Mouse (Mus musculus) embryonic facial prominence, embryonic 14.5 days (tissue): ENCODE results near the gene Cntnap2. TPM values are rescaled to one million over a fixed set of nuclear protein-coding genes. Genes with fewer than 3 reads are reported as not detected.
A peak's percentile ranks its signal among the peaks of the same experiment; 100 is the strongest.

Source experiments
- ATAC-seq: fragments of 200-750 bp; cut with Nextera tagmentation; 2 replicates; pipeline ENCODE4 v1.8.0; 2017; ENCODE audit warnings: low read depth, moderate number of reproducible peaks, moderate TSS enrichment
- DNase-seq: peaks from one replicate; pipeline ENCODE4 v3.0.0-alpha.2; 2015; ENCODE audit warnings: low spot score
- H3K27ac ChIP-seq: fragments of 300-500 bp; sonication (generic); replicated peaks from 2 replicates; pipeline ENCODE4 v1.5.1; 2014; ENCODE audit warnings: low read depth, mild to moderate bottlenecking, low read length, moderate library complexity
- H3K27me3 ChIP-seq: fragments of 300-500 bp; sonication (generic); replicated peaks from 2 replicates; pipeline ENCODE4 v1.6.1; 2014; ENCODE audit warnings: low read length; ENCODE audit not compliant: control insufficient read depth, insufficient read depth
- H3K36me3 ChIP-seq: fragments of 300-500 bp; sonication (generic); 2 replicates; pipeline ENCODE4 v1.6.1; 2014; ENCODE audit warnings: low read length, mixed read lengths; ENCODE audit not compliant: control insufficient read depth, insufficient read depth
- H3K4me1 ChIP-seq: fragments of 300-500 bp; sonication (generic); 2 replicates; pipeline ENCODE4 v1.6.1; 2014; ENCODE audit warnings: antibody characterized with exemption, low read length; ENCODE audit not compliant: control insufficient read depth, insufficient read depth
- H3K4me2 ChIP-seq: fragments of 300-500 bp; sonication (generic); 2 replicates; pipeline ENCODE4 v1.6.1; 2014; ENCODE audit warnings: low read depth, mild to moderate bottlenecking, low read length, moderate library complexity, mixed read lengths
- H3K4me3 ChIP-seq: fragments of 300-500 bp; sonication (generic); 2 replicates; pipeline ENCODE4 v1.5.1; 2014; ENCODE audit warnings: low read depth, mild to moderate bottlenecking, low read length
- H3K9ac ChIP-seq: fragments of 300-500 bp; sonication (generic); 2 replicates; pipeline ENCODE4 v1.6.1; 2014; ENCODE audit warnings: low read depth, mild to moderate bottlenecking, low read length, moderate library complexity, mixed read lengths
- H3K9me3 ChIP-seq: fragments of 300-500 bp; sonication (generic); 2 replicates; pipeline ENCODE4 v1.6.1; 2016; ENCODE audit warnings: low read length; ENCODE audit not compliant: control insufficient read depth
- WGBS: fragments of 180-500 bp; shearing (Covaris S2); extraction: QIAGEN DNeasy Blood & Tissue Kit; methylation state at CpG from one replicate; pipeline ENCODE4 v1.1.7; 2014; 5-methylcytosine and 5-hydroxymethylcytosine counted together
- polyA plus RNA-seq: library from polyadenylated mRNA; unstranded; fragments of >200 nt; fragmentation: Nextera tagmentation; extraction: Ambion mirVana; gene quantifications from 2 replicates; pipeline ENCODE4 v1.2.1, GENCODE M21; 2014

Gene Cntnap2
- polyA plus RNA-seq, 1 experiment from 2014 or later, result 2.3 TPM

GRCm38 (mm10) chr6:45271537-45271936 is 212.4 kb downstream of the Cntnap2 start:
- ATAC-seq (no peak), DNase-seq (no peak)
- Histone ChIP-seq H3K4me1 (no peaks in the 10 kb centered on the region), H3K4me2 (no peak overlapping the region), H3K27me3 (no peaks in the 10 kb centered on the region), H3K4me3 (no peak overlapping the region), H3K9ac (no peak overlapping the region), H3K27ac (no peak overlapping the region), H3K36me3 (no peaks in the 10 kb centered on the region), H3K9me3 (no peaks in the 10 kb centered on the region)
- 74% methylated on average over 2 of the region's 2 CpGs for WGBS

- Histone ChIP-seq H3K9ac (no peak overlapping the region), H3K4me3 (no peak overlapping the region), H3K4me2 (no peak overlapping the region), H3K27me3 (no peaks in the 10 kb centered on the region), H3K4me1 (no peaks in the 10 kb centered on the region), H3K9me3 (no peaks in the 10 kb centered on the region), H3K27ac (no peak overlapping the region), H3K36me3 (no peaks in the 10 kb centered on the region)
- whole genome bisulfite sequencing, result 45% methylated on average over 1 of the region's 1 CpGs
- ATAC-seq (no peak), DNase-seq (no peak)
Observed at GRCm38 (mm10) chr6:45273259-45273775, 214.2 kb downstream of the Cntnap2 start.

- Histone ChIP-seq H3K27ac (no peak overlapping the region), H3K36me3 (no peaks in the 10 kb centered on the region), H3K9ac (no peak overlapping the region), H3K4me3 (no peak overlapping the region), H3K27me3 (no peaks in the 10 kb centered on the region), H3K4me2 (no peak overlapping the region), H3K4me1 (no peaks in the 10 kb centered on the region), H3K9me3 (no peaks in the 10 kb centered on the region)
- 56% methylated on average over 1 of the region's 1 CpGs for WGBS
- ATAC-seq (no peak), DNase-seq (peak; percentile 45)
Observed at GRCm38 (mm10) chr6:45290154-45290553, 231.0 kb downstream of the Cntnap2 start.

- DNase-seq (no peak), ATAC-seq (no peak)
- H3K4me2 ChIP-seq, result no peak overlapping the region
- no peaks in the 10 kb centered on the region for H3K36me3 ChIP-seq
- H3K9me3 ChIP-seq, result no peaks in the 10 kb centered on the region
- WGBS, result 80% methylated on average over 3 of the region's 3 CpGs
- no peak overlapping the region for H3K27ac ChIP-seq
- no peak overlapping the region for H3K4me3 ChIP-seq
- no peaks in the 10 kb centered on the region for H3K4me1 ChIP-seq
- no peak overlapping the region for H3K9ac ChIP-seq
- H3K27me3 ChIP-seq, result no peaks in the 10 kb centered on the region
Observed at GRCm38 (mm10) chr6:45317455-45317854, 258.3 kb downstream of the Cntnap2 start.

GRCm38 (mm10) chr6:45323505-45323904 is 264.3 kb downstream of the Cntnap2 start:
- DNase-seq, result peak; percentile 9
- no peak overlapping the region for H3K4me2 ChIP-seq
- 9% methylated on average over 2 of the region's 2 CpGs for WGBS

GRCm38 (mm10) chr6:45327952-45328485 is 268.9 kb downstream of the Cntnap2 start:
- H3K9me3 ChIP-seq, result no peaks in the 10 kb centered on the region
- no peak overlapping the region for H3K4me2 ChIP-seq
- ATAC-seq (no peak), DNase-seq (no peak)
- WGBS, result 83% methylated on average over 3 of the region's 3 CpGs
- no peaks in the 10 kb centered on the region for H3K4me1 ChIP-seq
- no peak overlapping the region for H3K27ac ChIP-seq
- no peaks in the 10 kb centered on the region for H3K27me3 ChIP-seq
- H3K36me3 ChIP-seq, result no peaks in the 10 kb centered on the region
- H3K4me3 ChIP-seq, result no peak overlapping the region
- H3K9ac ChIP-seq, result no peak overlapping the region

More at GRCm38 (mm10) chr6:45323505-45323904, 264.3 kb downstream of the Cntnap2 start:
- no peak overlapping the region for H3K4me3 ChIP-seq
- ATAC-seq, result no peak
- no peak overlapping the region for H3K27ac ChIP-seq
- H3K9ac ChIP-seq, result no peak overlapping the region
- no peaks in the 10 kb centered on the region for H3K27me3 ChIP-seq
- no peaks in the 10 kb centered on the region for H3K9me3 ChIP-seq
- H3K4me1 ChIP-seq, result no peaks in the 10 kb centered on the region
- no peaks in the 10 kb centered on the region for H3K36me3 ChIP-seq

- DNase-seq, result no peak
- H3K4me1 ChIP-seq, result no peaks in the 10 kb centered on the region
- no peaks in the 10 kb centered on the region for H3K9me3 ChIP-seq
- no peak overlapping the region for H3K4me3 ChIP-seq
- H3K4me2 ChIP-seq, result no peak overlapping the region
- H3K9ac ChIP-seq, result no peak overlapping the region
- no peaks in the 10 kb centered on the region for H3K27me3 ChIP-seq
- ATAC-seq, result no peak
- no peaks in the 10 kb centered on the region for H3K36me3 ChIP-seq
- 66% methylated on average over 2 of the region's 2 CpGs for WGBS
- no peak overlapping the region for H3K27ac ChIP-seq
Observed at GRCm38 (mm10) chr6:45345396-45345795, 286.2 kb downstream of the Cntnap2 start.

GRCm38 (mm10) chr6:45345953-45346352 is 286.8 kb downstream of the Cntnap2 start:
- H3K4me1 ChIP-seq, result no peaks in the 10 kb centered on the region
- H3K4me2 ChIP-seq, result no peak overlapping the region
- no peak overlapping the region for H3K27ac ChIP-seq
- no peak overlapping the region for H3K9ac ChIP-seq
- no peaks in the 10 kb centered on the region for H3K9me3 ChIP-seq
- ATAC-seq (no peak), DNase-seq (no peak)
- no peaks in the 10 kb centered on the region for H3K36me3 ChIP-seq
- H3K27me3 ChIP-seq, result no peaks in the 10 kb centered on the region
- no peak overlapping the region for H3K4me3 ChIP-seq

GRCm38 (mm10) chr6:45366442-45366841 is 307.3 kb downstream of the Cntnap2 start:
- WGBS, result 40% methylated on average over 1 of the region's 1 CpGs
- H3K4me1 ChIP-seq, result no peaks in the 10 kb centered on the region
- no peak overlapping the region for H3K9ac ChIP-seq
- no peak overlapping the region for H3K4me2 ChIP-seq
- no peaks in the 10 kb centered on the region for H3K36me3 ChIP-seq
- H3K27ac ChIP-seq, result no peak overlapping the region
- ATAC-seq (no peak), DNase-seq (no peak)
- H3K27me3 ChIP-seq, result no peaks in the 10 kb centered on the region
- no peak overlapping the region for H3K4me3 ChIP-seq
- no peaks in the 10 kb centered on the region for H3K9me3 ChIP-seq
